Mouse (Mus musculus): ENCODE measurements around the gene Ifi47.

- no peak for TF ChIP-seq CTCF (IDR thresholded peaks at IDR 0.05; ENCODE audit: extremely low read depth, insufficient read depth, insufficient read length, insufficient replicate concordance)
- no peak for TF ChIP-seq POLR2A (IDR thresholded peaks at IDR 0.05; ENCODE audit: low read depth, low read length)
These were observed 8.0 kb upstream of the Ifi47 start for GRCm38 (mm10) chr11:49068358-49068757.

All from spleen, adult 2 months (tissue).